Mouse (Mus musculus): ENCODE measurements around the gene Ppp1cb. TPM values are rescaled to one million over a fixed set of nuclear protein-coding genes. Genes with fewer than 3 reads are reported as not detected.

The Ppp1cb gene
- total RNA-seq, 1 experiment from 2014 or later, result 271 TPM

- ATAC-seq (replicated peaks in 1 of 2; ENCODE audit: insufficient read depth in 1 of 2, low FRiP score in 2 of 2, low TSS enrichment in 1 of 2, low read depth in 1 of 2, poor library complexity in 2 of 2, severe bottlenecking in 2 of 2), result no peak
Measured at GRCm38 (mm10) chr5:32494084-32494700, 35.5 kb downstream of the Ppp1cb start.

GRCm38 (mm10) chr5:32508766-32509165 lies 50.1 kb downstream of the Ppp1cb start:
- ATAC-seq (replicated peaks in 1 of 2; ENCODE audit: insufficient read depth in 1 of 2, low FRiP score in 2 of 2, low TSS enrichment in 1 of 2, low read depth in 1 of 2, poor library complexity in 2 of 2, severe bottlenecking in 2 of 2), result no peak

GRCm38 (mm10) chr5:32520381-32520780 lies 61.7 kb downstream of the Ppp1cb start:
- ATAC-seq (replicated peaks in 1 of 2; ENCODE audit: insufficient read depth in 1 of 2, low FRiP score in 2 of 2, low TSS enrichment in 1 of 2, low read depth in 1 of 2, poor library complexity in 2 of 2, severe bottlenecking in 2 of 2), result no peak

- no peak for ATAC-seq (replicated peaks in 1 of 2; ENCODE audit: insufficient read depth in 1 of 2, low FRiP score in 2 of 2, low TSS enrichment in 1 of 2, low read depth in 1 of 2, poor library complexity in 2 of 2, severe bottlenecking in 2 of 2)
Measured at GRCm38 (mm10) chr5:32549449-32549848, 90.8 kb downstream of the Ppp1cb start.

DNA sequence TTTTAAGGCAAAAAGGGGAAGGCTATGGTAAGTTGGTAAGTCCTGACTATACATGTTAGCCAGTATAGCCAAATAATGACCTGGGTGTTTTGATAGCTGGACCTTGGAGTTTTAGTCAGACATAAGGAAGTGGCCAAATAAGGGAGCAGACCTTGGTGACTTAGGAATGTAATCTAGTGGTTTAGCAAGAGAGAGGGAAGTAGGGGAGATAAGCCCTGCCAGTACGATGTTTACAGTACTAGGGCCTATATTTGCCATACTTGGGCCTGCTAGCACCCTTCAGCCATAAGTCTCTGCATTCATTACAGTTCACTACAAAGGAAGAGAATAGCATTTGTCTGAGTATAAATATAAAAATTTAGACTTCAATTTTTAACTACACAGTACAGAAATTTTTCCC lies 106.1 kb downstream of the Ppp1cb start:
- ATAC-seq (replicated peaks in 1 of 2; ENCODE audit: insufficient read depth in 1 of 2, low FRiP score in 2 of 2, low TSS enrichment in 1 of 2, low read depth in 1 of 2, poor library complexity in 2 of 2, severe bottlenecking in 2 of 2), result no peak

Other genes starting within 250 kb of the Ppp1cb start
- not detected in 2 replicates for gene Plb1, start 226.1 kb upstream of the Ppp1cb start, total RNA-seq (2017)
- 15.7 and 15.8 TPM in 2 replicates for gene Yes1, start 152.3 kb downstream of the Ppp1cb start, total RNA-seq (2017)

All from hematopoietic stem cell, adult 5-6 weeks (primary cell).